Mouse (Mus musculus) kidney, adult 2 months (tissue): ENCODE results near the gene Eprs.

Experiments used
- CTCF ChIP-seq: fragments of 200-500 bp; conservative IDR thresholded peaks from 2 replicates; pipeline ENCODE4 v1.5.1; 2011; ENCODE audit warnings: low read depth, mild to moderate bottlenecking, control low read depth, low read length, moderate library complexity, mixed read lengths; ENCODE audit not compliant: insufficient read depth, insufficient read length
- POLR2A ChIP-seq: fragments of 200-500 bp; IDR thresholded peaks from one replicate; pipeline ENCODE4 v1.6.1; 2011; ENCODE audit warnings: low read depth, low read length, control low read depth

DNA sequence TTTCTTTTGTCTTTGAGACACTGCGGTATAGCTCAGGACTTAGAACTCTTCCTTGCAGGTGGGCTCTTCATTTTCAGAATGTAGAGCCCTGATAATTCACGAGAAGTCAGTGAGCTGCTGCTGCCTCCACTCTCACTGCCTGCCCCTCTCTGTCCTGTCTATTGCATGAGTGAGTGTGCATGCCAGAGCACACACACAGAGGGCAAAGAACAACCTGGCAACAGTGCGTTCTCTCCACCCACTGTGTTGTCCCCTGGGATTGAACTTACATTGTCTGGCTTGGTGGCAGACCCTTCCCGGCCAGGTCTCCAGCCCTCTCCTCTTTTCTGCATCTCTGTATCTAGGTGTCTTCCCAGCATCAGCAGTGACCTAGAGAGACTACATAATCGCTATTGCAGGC, 63.7 kb downstream of the Eprs start:
- no peak for TF ChIP-seq CTCF
- TF ChIP-seq POLR2A, result no peak
